In genomic region chr11:51582713-51583112, GRCm38 (mm10) we compare ENCODE assay signal across 8 mouse cellular contexts. TPM values are rescaled to one million over a fixed set of nuclear protein-coding genes. Genes with fewer than 3 reads are reported as not detected.
DNase-seq lines count a peak whose midpoint lies in the region; ATAC-seq lines count a peak whose summit lies in the region.

No protein-coding gene starts in this region.

- H3K4me2 ChIP-seq in neural tube, embryonic 11.5 days (ENCODE audit: low read depth) = no peak overlapping the region

- 20% methylated on average over 8 of the region's 8 CpGs for WGBS in limb, embryonic 10.5 days
- WGBS in neural tube, embryonic 11.5 days = 25% methylated on average over 8 of the region's 8 CpGs

- peaks cover 45% of the 10 kb centered on the region for H3K4me1 ChIP-seq in limb, embryonic 10.5 days
- peaks cover 8% of the 10 kb centered on the region for H3K4me1 ChIP-seq in neural tube, embryonic 11.5 days (ENCODE audit: control insufficient read depth, insufficient read depth, low read length)

- H3K4me3 ChIP-seq in limb, embryonic 10.5 days = no peak overlapping the region
- no peak overlapping the region for H3K4me3 ChIP-seq in neural tube, embryonic 11.5 days (ENCODE audit: low read depth, low read length)

- DNase-seq in left cerebral cortex, adult 18-20 months (ENCODE audit: low spot score in 2 of 2) = peak; percentile 42 to 67
- DNase-seq in left cerebral cortex, adult 11 months (ENCODE audit: low spot score) = no peak
- DNase-seq in T-cell, adult 2 months (ENCODE audit: low spot score) = peak; percentile 44
- peak; percentile 72 to 74 for DNase-seq in cerebellum, postnatal 36 days
- peak; percentile 73 to 80 for DNase-seq in heart, postnatal 10 days
- peak; percentile 84 for DNase-seq in limb, embryonic 10.5 days (ENCODE audit: low spot score)
- DNase-seq in neural tube, embryonic 11.5 days (ENCODE audit: low spot score) = peak; percentile 78
- peak; percentile 55 for DNase-seq in thymus, postnatal 0 days (ENCODE audit: low spot score)

- H3K27ac ChIP-seq in limb, embryonic 10.5 days = 0 out of 2 replicates have a peak overlapping the region, but pooled peaks have one; percentile 38
- H3K27ac ChIP-seq in neural tube, embryonic 11.5 days (ENCODE audit: low read depth, low read length) = no peak overlapping the region

- no peaks in the 10 kb centered on the region for H3K9me3 ChIP-seq in limb, embryonic 10.5 days (replicated peaks)
- H3K9me3 ChIP-seq in neural tube, embryonic 11.5 days (ENCODE audit: control insufficient read depth, low read length) = no peaks in the 10 kb centered on the region

- H3K9ac ChIP-seq in neural tube, embryonic 11.5 days (ENCODE audit: low read length) = no peak overlapping the region

- ATAC-seq in neural tube, embryonic 11.5 days (ENCODE audit: insufficient read depth, low FRiP score, low TSS enrichment) = no peak

- no peaks in the 10 kb centered on the region for H3K27me3 ChIP-seq in limb, embryonic 10.5 days (ENCODE audit: low read depth, poor library complexity, severe bottlenecking)
- no peaks in the 10 kb centered on the region for H3K27me3 ChIP-seq in neural tube, embryonic 11.5 days (ENCODE audit: control insufficient read depth, insufficient read depth, low read length)

- peaks cover 28% of the 10 kb centered on the region for H3K36me3 ChIP-seq in limb, embryonic 10.5 days
- peaks cover 11% of the 10 kb centered on the region for H3K36me3 ChIP-seq in neural tube, embryonic 11.5 days (ENCODE audit: control insufficient read depth, insufficient read depth, low read length)

- intact Hi-C loops in heart, postnatal 10 days (cut with DNase I) = loop anchor here (5.0 kb wide), 1 partner anchor 45 kb away; no protein-coding TSS in a partner anchor

RNA-seq across cellular contexts. Expression of gene Phykpl, which starts 1.8 kb away (rescaled TPM):
- total RNA-seq in left cerebral cortex, adult 18-20 months (2021) = 1 to 10 TPM; 6.7 to 7.1 TPM
- 10 to 100 TPM; 10.5 to 12.1 TPM for total RNA-seq in heart, postnatal 10 days (2021)
- 15.6 and 16.1 TPM in 2 replicates for polyA plus RNA-seq in limb, embryonic 10.5 days (2016; fragmentation: Nextera tagmentation; extraction: Ambion mirVana)
- polyA plus RNA-seq in neural tube, embryonic 11.5 days (2014; fragmentation: Nextera tagmentation; extraction: Ambion mirVana) = 10.1 and 11.0 TPM in 2 replicates
- polyA plus RNA-seq in thymus, postnatal 0 days (2015; fragmentation: Nextera tagmentation; extraction: Ambion mirVana) = 13.0 and 15.0 TPM in 2 replicates

RNA-seq across cellular contexts. Expression of gene Hnrnpab, which starts 23.9 kb away (rescaled TPM):
- 100 to 1,000 TPM; 132 TPM for total RNA-seq in left cerebral cortex, adult 18-20 months (2021)
- total RNA-seq in heart, postnatal 10 days (2021) = 100 to 1,000 TPM; 237 to 257 TPM
- polyA plus RNA-seq in limb, embryonic 10.5 days (2016; fragmentation: Nextera tagmentation; extraction: Ambion mirVana) = 723 and 764 TPM in 2 replicates
- polyA plus RNA-seq in neural tube, embryonic 11.5 days (2014; fragmentation: Nextera tagmentation; extraction: Ambion mirVana) = 764 and 777 TPM in 2 replicates
- polyA plus RNA-seq in thymus, postnatal 0 days (2015; fragmentation: Nextera tagmentation; extraction: Ambion mirVana) = 505 and 542 TPM in 2 replicates

RNA-seq across cellular contexts. Expression of gene Nhp2, which starts 36.8 kb away (rescaled TPM):
- 10 to 100 TPM; 44.8 to 48.4 TPM for total RNA-seq in left cerebral cortex, adult 18-20 months (2021)
- total RNA-seq in heart, postnatal 10 days (2021) = 10 to 100 TPM; 30.5 to 30.9 TPM
- polyA plus RNA-seq in limb, embryonic 10.5 days (2016; fragmentation: Nextera tagmentation; extraction: Ambion mirVana) = 230 and 312 TPM in 2 replicates
- 155 and 168 TPM in 2 replicates for polyA plus RNA-seq in neural tube, embryonic 11.5 days (2014; fragmentation: Nextera tagmentation; extraction: Ambion mirVana)
- polyA plus RNA-seq in thymus, postnatal 0 days (2015; fragmentation: Nextera tagmentation; extraction: Ambion mirVana) = 196 and 207 TPM in 2 replicates

RNA-seq across cellular contexts. Expression of gene Rmnd5b, which starts 53.0 kb away (rescaled TPM):
- 10 to 100 TPM; 59.9 to 60.3 TPM for total RNA-seq in left cerebral cortex, adult 18-20 months (2021)
- total RNA-seq in heart, postnatal 10 days (2021) = 10 to 100 TPM; 24.1 to 25.4 TPM
- 37.1 and 42.1 TPM in 2 replicates for polyA plus RNA-seq in limb, embryonic 10.5 days (2016; fragmentation: Nextera tagmentation; extraction: Ambion mirVana)
- polyA plus RNA-seq in neural tube, embryonic 11.5 days (2014; fragmentation: Nextera tagmentation; extraction: Ambion mirVana) = 51.2 and 52.6 TPM in 2 replicates
- polyA plus RNA-seq in thymus, postnatal 0 days (2015; fragmentation: Nextera tagmentation; extraction: Ambion mirVana) = 62.4 and 66.1 TPM in 2 replicates
